Mouse (Mus musculus) MEL (cell line): ENCODE data around the gene Rora. TPM values are rescaled to one million over a fixed set of nuclear protein-coding genes. Genes with fewer than 3 reads are reported as not detected.

Experiments used
- DNase-seq: peaks from one replicate; pipeline ENCODE4 v3.0.0; 2011; ENCODE audit warnings: low read depth, low spot score
- H3K27ac ChIP-seq: 2 replicates; pipeline ENCODE4 v1.5.1; 2012; ENCODE audit warnings: low read depth, mild to moderate bottlenecking, control low read depth, low read length, moderate library complexity; ENCODE audit not compliant: control insufficient read depth
- H3K27me3 ChIP-seq, 2 experiments: fragments of 150-350 bp in 1 of 2; sonication (generic) in 1 of 2; 2 replicates each; pipeline ENCODE4 v1.6.1; 2012; ENCODE audit warnings: low read length in 2 of 2, mild to moderate bottlenecking in 2 of 2, improper control_type of control experiment in 1 of 2, moderate library complexity in 1 of 2; ENCODE audit not compliant: insufficient read depth in 2 of 2, control insufficient read depth in 1 of 2
- H3K36me3 ChIP-seq, 2 experiments: 2 replicates each; pipeline ENCODE4 v1.6.1; 2012 to 2014; ENCODE audit warnings: low read length in 2 of 2, improper control_type of control experiment in 1 of 2, inconsistent platforms in 1 of 2, mild to moderate bottlenecking in 1 of 2; ENCODE audit not compliant: insufficient read depth in 2 of 2, control insufficient read depth in 1 of 2
- H3K4me1 ChIP-seq, 2 experiments: fragments of 150-350 bp in 1 of 2; sonication (generic) in 1 of 2; 2 replicates each; pipeline ENCODE4 v1.6.1; 2012; ENCODE audit warnings: low read length in 2 of 2, improper control_type of control experiment in 1 of 2, mild to moderate bottlenecking in 1 of 2; ENCODE audit not compliant: insufficient read depth in 2 of 2, control insufficient read depth in 1 of 2
- H3K4me3 ChIP-seq, 2 experiments: fragments of 150-350 bp in 1 of 2; sonication (generic) in 1 of 2; 2 replicates each; pipeline ENCODE4 v1.5.1; 2012; ENCODE audit warnings: low read depth in 2 of 2, low read length in 2 of 2, mild to moderate bottlenecking in 2 of 2, moderate library complexity in 2 of 2, control low read depth in 1 of 2, improper control_type of control experiment in 1 of 2; ENCODE audit not compliant: control insufficient read depth in 1 of 2, insufficient read depth in 1 of 2
- H3K79me2 ChIP-seq: 2 replicates; pipeline ENCODE4 v1.6.1; 2012; ENCODE audit warnings: mild to moderate bottlenecking, low read length, moderate library complexity; ENCODE audit not compliant: control insufficient read depth, poor library complexity, insufficient read depth
- H3K9ac ChIP-seq: 2 replicates; pipeline ENCODE4 v1.6.1; 2012; ENCODE audit warnings: low read depth, mild to moderate bottlenecking, control low read depth, low read length, moderate library complexity; ENCODE audit not compliant: control insufficient read depth, poor library complexity, severe bottlenecking
- H3K9me3 ChIP-seq: fragments of 150-350 bp; sonication (generic); replicated peaks from 2 replicates; pipeline ENCODE4 v1.6.1; 2012; ENCODE audit warnings: mild to moderate bottlenecking, low read length, improper control_type of control experiment, moderate library complexity; ENCODE audit not compliant: insufficient read depth
- BHLHE40 ChIP-seq: IDR thresholded peaks from 2 replicates; pipeline ENCODE4 v1.6.1; 2012; ENCODE audit warnings: low read depth, mild to moderate bottlenecking, inconsistent platforms, low read length, improper control_type of control experiment, borderline replicate concordance
- E2F4 ChIP-seq: IDR thresholded peaks from 2 replicates; pipeline ENCODE4 v1.6.1; 2011; ENCODE audit warnings: low read depth, low read length, improper control_type of control experiment, borderline replicate concordance
- ELF1 ChIP-seq: IDR thresholded peaks from 2 replicates; pipeline ENCODE4 v1.6.1; 2014; ENCODE audit warnings: low read depth, mild to moderate bottlenecking, inconsistent platforms, low read length, improper control_type of control experiment, moderate library complexity
- GABPA ChIP-seq: IDR thresholded peaks from 2 replicates; pipeline ENCODE4 v1.6.1; 2012; ENCODE audit warnings: low read depth, mild to moderate bottlenecking, inconsistent platforms, low read length, improper control_type of control experiment, moderate library complexity
- GATA1 ChIP-seq: IDR thresholded peaks from 2 replicates; pipeline ENCODE4 v1.6.1; 2011; ENCODE audit warnings: low read depth, low read length, improper control_type of control experiment
- HCFC1 ChIP-seq: IDR thresholded peaks from 2 replicates; pipeline ENCODE4 v1.6.1; 2012; ENCODE audit warnings: low read depth, mild to moderate bottlenecking, inconsistent platforms, low read length, improper control_type of control experiment, moderate library complexity
- JUND ChIP-seq: IDR thresholded peaks from 2 replicates; pipeline ENCODE4 v1.6.1; 2011; ENCODE audit warnings: low read depth, mild to moderate bottlenecking, improper control_type of control experiment, low read length
- KAT2A ChIP-seq: conservative IDR thresholded peaks from 2 replicates; pipeline ENCODE4 v1.6.1; 2012; ENCODE audit warnings: low read depth, low read length, improper control_type of control experiment, inconsistent platforms
- MAFK ChIP-seq: IDR thresholded peaks from 2 replicates; pipeline ENCODE4 v1.6.1; 2011; ENCODE audit warnings: low read depth, mild to moderate bottlenecking, low read length, improper control_type of control experiment, borderline replicate concordance
- MYB ChIP-seq: IDR thresholded peaks from 2 replicates; pipeline ENCODE4 v1.6.1; 2011; ENCODE audit warnings: mild to moderate bottlenecking, low read depth, low read length, improper control_type of control experiment
- MYC ChIP-seq: IDR thresholded peaks from 2 replicates; pipeline ENCODE4 v1.6.1; 2011; ENCODE audit warnings: low read depth, mild to moderate bottlenecking, low read length, improper control_type of control experiment, moderate library complexity
- NELFE ChIP-seq: IDR thresholded peaks from 2 replicates; pipeline ENCODE4 v1.6.1; 2011; ENCODE audit warnings: low read depth, low read length, improper control_type of control experiment
- POLR2A ChIP-seq, 2 experiments: IDR thresholded peaks; 2 replicates each; pipeline ENCODE4 v1.6.1; 2011 to 2012; ENCODE audit warnings: low read length in 2 of 2, mild to moderate bottlenecking in 2 of 2, control low read depth in 1 of 2, improper control_type of control experiment in 1 of 2, low read depth in 1 of 2, moderate library complexity in 1 of 2; ENCODE audit not compliant: control insufficient read depth in 1 of 2, insufficient read depth in 1 of 2, poor library complexity in 1 of 2
- RAD21 ChIP-seq: IDR thresholded peaks from 2 replicates; pipeline ENCODE4 v1.6.1; 2011; ENCODE audit warnings: mild to moderate bottlenecking, low read depth, low read length, improper control_type of control experiment
- SIN3A ChIP-seq: IDR thresholded peaks from 2 replicates; pipeline ENCODE4 v1.6.1; 2012; ENCODE audit warnings: low read length, improper control_type of control experiment, inconsistent platforms
- TBP ChIP-seq: IDR thresholded peaks from 2 replicates; pipeline ENCODE4 v1.8.0; 2011; ENCODE audit warnings: low read depth, low read length, improper control_type of control experiment
- UBTF ChIP-seq: IDR thresholded peaks from 2 replicates; pipeline ENCODE4 v1.6.1; 2012; ENCODE audit warnings: low read depth, mild to moderate bottlenecking, inconsistent platforms, low read length, improper control_type of control experiment, moderate library complexity, borderline replicate concordance; ENCODE audit not compliant: insufficient read depth
- USF1 ChIP-seq: IDR thresholded peaks from 2 replicates; pipeline ENCODE4 v1.6.1; 2014; ENCODE audit warnings: low read depth, mild to moderate bottlenecking, inconsistent platforms, low read length, improper control_type of control experiment, moderate library complexity
- USF2 ChIP-seq, 2 experiments: IDR thresholded peaks; 2 replicates each; pipeline ENCODE4 v1.6.1; 2011 to 2012; ENCODE audit warnings: improper control_type of control experiment in 2 of 2, low read length in 2 of 2, borderline replicate concordance in 1 of 2, inconsistent platforms in 1 of 2, low read depth in 1 of 2, mild to moderate bottlenecking in 1 of 2; ENCODE audit not compliant: insufficient read depth in 1 of 2
- ZNF384 ChIP-seq: IDR thresholded peaks from 2 replicates; pipeline ENCODE4 v1.6.1; 2012; ENCODE audit warnings: low read depth, mild to moderate bottlenecking, inconsistent platforms, low read length, improper control_type of control experiment
- polyA plus RNA-seq, 2 experiments: library from polyadenylated mRNA; stranded (reverse) in 1 of 2; unstranded in 1 of 2; fragments of >175 nt in 1 of 2; fragments of >200 nt in 1 of 2; gene quantifications; 2 replicates each; pipeline versions ENCODE4 v1.2.1 to v1.2.4; 2012; ENCODE audit warnings: low replicate concordance in 2 of 2, low read depth in 1 of 2; ENCODE audit not compliant: insufficient read length in 2 of 2, insufficient read depth in 1 of 2, missing spikeins in 1 of 2
- total RNA-seq: library from RNA; depleted of rRNA; stranded (reverse); fragments of 300-350 nt; gene quantifications from 2 replicates; pipeline ENCODE4 v1.2.3, GENCODE M21; 2012

The Rora gene
- total and polyA plus RNA-seq, 3 experiments = not detected

DNA sequence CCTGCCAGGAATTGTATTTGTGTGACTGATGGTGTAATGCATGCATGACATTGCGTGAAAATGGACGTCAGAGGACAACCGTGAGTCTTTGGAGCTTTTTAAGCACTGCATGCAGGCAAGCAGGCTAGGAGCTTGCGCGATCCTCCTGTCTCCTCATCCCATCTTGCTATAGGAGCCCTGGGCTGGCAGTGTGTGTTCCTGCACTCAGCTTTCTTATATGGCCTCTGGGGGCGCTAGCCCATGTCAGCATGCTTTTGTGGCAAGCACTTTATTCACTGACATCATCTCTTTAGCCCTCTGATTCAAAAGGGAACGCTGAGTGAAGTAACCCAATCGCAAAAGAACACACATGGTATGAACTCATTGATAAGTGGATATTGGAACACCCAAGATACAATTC is 105.7 kb downstream of the Rora start:
- no peaks in the 10 kb centered on the region for H3K36me3 ChIP-seq
- TF ChIP-seq JUND (no peak), GABPA (no peak), MAFK (no peak), UBTF (no peak), SIN3A (no peak), ZNF384 (no peak), MYC (no peak), GATA1 (no peak), BHLHE40 (no peak), KAT2A (no peak), ELF1 (no peak), USF1 (no peak)
- TF ChIP-seq, all 39 proteins: peak for 0
- Histone ChIP-seq H3K9me3 (no peaks in the 10 kb centered on the region), H3K9ac (no peak overlapping the region), H3K79me2 (no peaks in the 10 kb centered on the region), H3K4me3 (no peak overlapping the region), H3K27me3 (no peaks in the 10 kb centered on the region), H3K27ac (no peak overlapping the region), H3K4me1 (no peaks in the 10 kb centered on the region)
- DNase-seq = no peak

DNA sequence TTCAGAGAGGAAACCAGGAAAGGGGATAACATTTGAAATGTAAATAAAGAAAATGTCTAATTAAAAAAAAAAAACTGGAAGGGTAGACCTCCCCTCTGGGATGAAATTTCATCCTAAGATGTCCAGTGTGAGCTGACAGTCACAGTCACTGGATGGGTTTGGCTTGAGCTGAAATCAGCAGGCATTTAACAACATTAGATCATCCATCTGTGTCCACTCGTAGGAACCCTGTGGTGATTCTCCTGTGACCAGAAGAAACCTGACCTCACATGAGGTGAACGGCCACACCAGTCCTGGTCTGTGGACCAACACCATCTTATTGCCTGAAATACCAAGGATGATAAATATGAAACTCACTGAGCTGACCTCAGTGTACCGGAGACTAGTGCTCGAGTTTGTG is 106.7 kb downstream of the Rora start:
- H3K9ac ChIP-seq = no peak overlapping the region
- H3K27ac ChIP-seq = no peak overlapping the region
- H3K27me3 ChIP-seq = no peaks in the 10 kb centered on the region
- no peak overlapping the region for H3K4me3 ChIP-seq
- TF ChIP-seq E2F4 = no peak
- TF ChIP-seq TBP = no peak
- no peak for TF ChIP-seq HCFC1
- no peak for TF ChIP-seq POLR2A (IDR thresholded peaks at IDR 0.05; ENCODE audit: control insufficient read depth in 1 of 2, insufficient read depth in 1 of 2, low read depth in 1 of 2, low read length in 2 of 2, poor library complexity in 1 of 2)
- no peak for TF ChIP-seq NELFE
- no peak for TF ChIP-seq MYB
- no peak for TF ChIP-seq USF2 (IDR thresholded peaks at IDR 0.05; ENCODE audit: borderline replicate concordance in 1 of 2, insufficient read depth in 1 of 2, low read depth in 1 of 2, low read length in 2 of 2)
- no peak for TF ChIP-seq RAD21
- no peaks in the 10 kb centered on the region for H3K9me3 ChIP-seq
- H3K4me1 ChIP-seq = no peaks in the 10 kb centered on the region
- no peaks in the 10 kb centered on the region for H3K36me3 ChIP-seq
- H3K79me2 ChIP-seq = no peaks in the 10 kb centered on the region
- no peak for DNase-seq
